Mouse (Mus musculus): ENCODE data around the gene Spryd7. TPM values are rescaled to one million over a fixed set of nuclear protein-coding genes. Genes with fewer than 3 reads are reported as not detected.
"Not testable (repeated sequence)": the region's sequence is repeated elsewhere in the genome, so short reads cannot be mapped to it uniquely, and the experiment has no call there.

Gene Spryd7
- polyA plus RNA-seq, 1 experiment from 2014 or later = 15.5 TPM

- H3K9me3 ChIP-seq = no peaks in the 10 kb centered on the region
- no peaks in the 10 kb centered on the region for H3K36me3 ChIP-seq
- 89% methylated on average over 10 of the region's 10 CpGs for WGBS
- no peak overlapping the region for H3K9ac ChIP-seq (replicated peaks)
- no peak overlapping the region for H3K4me3 ChIP-seq (replicated peaks)
- no peak for ATAC-seq (ENCODE audit: insufficient number of reproducible peaks, insufficient read depth, low FRiP score, low TSS enrichment, low read depth)
- no peak overlapping the region for H3K27ac ChIP-seq
- no peaks in the 10 kb centered on the region for H3K27me3 ChIP-seq
- no peaks in the 10 kb centered on the region for H3K4me1 ChIP-seq (replicated peaks)
- no peak overlapping the region for H3K4me2 ChIP-seq
Measured at GRCm38 (mm10) chr14:61575066-61575465, 18.4 kb upstream of the Spryd7 start.

- ATAC-seq (ENCODE audit: insufficient number of reproducible peaks, insufficient read depth, low FRiP score, low TSS enrichment, low read depth) = no peak
- no peak overlapping the region for H3K9ac ChIP-seq (replicated peaks)
- 78% methylated on average over 2 of the region's 2 CpGs for WGBS
Measured at GRCm38 (mm10) chr14:61572131-61572530, 15.4 kb upstream of the Spryd7 start.

DNA sequence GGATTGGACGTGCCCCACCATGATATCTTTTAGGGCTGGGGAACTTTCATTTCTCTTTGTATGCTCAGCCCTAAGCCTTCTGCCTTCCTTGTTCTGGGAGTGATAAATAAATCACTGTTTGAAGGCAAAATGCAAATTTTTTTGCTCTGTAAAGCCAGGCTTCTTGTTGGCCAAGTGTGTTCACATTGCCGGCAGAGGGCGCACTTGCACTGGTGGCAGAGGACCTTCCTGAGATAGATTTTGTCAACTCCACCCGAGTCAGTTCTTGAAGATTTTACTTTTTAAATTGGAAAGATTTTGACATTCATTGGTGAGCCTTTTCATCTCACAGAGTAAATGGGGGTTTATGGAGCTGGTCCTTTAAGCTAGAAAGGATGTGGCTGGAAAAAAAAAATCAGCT, 14.7 kb upstream of the Spryd7 start:
- H3K9me3 ChIP-seq = no peaks in the 10 kb centered on the region
- H3K4me2 ChIP-seq = no peak overlapping the region
- H3K4me1 ChIP-seq (replicated peaks) = no peaks in the 10 kb centered on the region
- H3K9ac ChIP-seq (replicated peaks) = no peak overlapping the region
- H3K27me3 ChIP-seq = no peaks in the 10 kb centered on the region
- no peaks in the 10 kb centered on the region for H3K36me3 ChIP-seq
- WGBS = 14% methylated on average over 4 of the region's 4 CpGs
- no peak for ATAC-seq (ENCODE audit: insufficient number of reproducible peaks, insufficient read depth, low FRiP score, low TSS enrichment, low read depth)
- no peak overlapping the region for H3K4me3 ChIP-seq (replicated peaks)
- H3K27ac ChIP-seq = no peak overlapping the region

More at GRCm38 (mm10) chr14:61572131-61572530, 15.4 kb upstream of the Spryd7 start:
- Histone ChIP-seq H3K27me3 (no peaks in the 10 kb centered on the region), H3K4me2 (no peak overlapping the region), H3K36me3 (no peaks in the 10 kb centered on the region), H3K4me3 (replicated peaks) (no peak overlapping the region), H3K4me1 (replicated peaks) (no peaks in the 10 kb centered on the region), H3K27ac (no peak overlapping the region), H3K9me3 (no peaks in the 10 kb centered on the region)

- WGBS = 60% methylated on average over 2 of the region's 2 CpGs
- no peak overlapping the region for H3K9ac ChIP-seq (replicated peaks)
- H3K36me3 ChIP-seq = no peaks in the 10 kb centered on the region
- no peak for ATAC-seq (ENCODE audit: insufficient number of reproducible peaks, insufficient read depth, low FRiP score, low TSS enrichment, low read depth)
- no peak overlapping the region for H3K27ac ChIP-seq
- H3K4me2 ChIP-seq = no peak overlapping the region
- H3K4me3 ChIP-seq (replicated peaks) = no peak overlapping the region
- H3K27me3 ChIP-seq = no peaks in the 10 kb centered on the region
- H3K4me1 ChIP-seq (replicated peaks) = no peaks in the 10 kb centered on the region
- H3K9me3 ChIP-seq = no peaks in the 10 kb centered on the region
Measured at GRCm38 (mm10) chr14:61569344-61569743, 12.7 kb upstream of the Spryd7 start.

- not testable (repeated sequence) for H3K9ac ChIP-seq (replicated peaks); H3K4me2 ChIP-seq; H3K36me3 ChIP-seq; H3K27ac ChIP-seq; H3K4me3 ChIP-seq (replicated peaks); H3K27me3 ChIP-seq; ATAC-seq (ENCODE audit: insufficient number of reproducible peaks, insufficient read depth, low FRiP score, low TSS enrichment, low read depth); H3K4me1 ChIP-seq (replicated peaks); H3K9me3 ChIP-seq
- WGBS = 92% methylated on average over 4 of the region's 4 CpGs
Measured at GRCm38 (mm10) chr14:61566211-61566610, 9.5 kb upstream of the Spryd7 start.

GRCm38 (mm10) chr14:61559856-61560255, 3.2 kb upstream of the Spryd7 start:
- H3K4me3 ChIP-seq (replicated peaks) = no peak overlapping the region
- no peaks in the 10 kb centered on the region for H3K36me3 ChIP-seq
- peaks cover 5% of the 10 kb centered on the region; the same call in 1 of the 2 replicates for H3K27me3 ChIP-seq
- H3K27ac ChIP-seq = no peak overlapping the region
- H3K4me2 ChIP-seq = no peak overlapping the region
- H3K9me3 ChIP-seq = no peaks in the 10 kb centered on the region
- H3K9ac ChIP-seq (replicated peaks) = no peak overlapping the region
- 66% methylated on average over 3 of the region's 3 CpGs for WGBS
- 0 out of 2 replicates have a peak, but pooled peaks cover 3% of the 10 kb centered on the region for H3K4me1 ChIP-seq (replicated peaks)
- no peak for ATAC-seq (ENCODE audit: insufficient number of reproducible peaks, insufficient read depth, low FRiP score, low TSS enrichment, low read depth)

DNA sequence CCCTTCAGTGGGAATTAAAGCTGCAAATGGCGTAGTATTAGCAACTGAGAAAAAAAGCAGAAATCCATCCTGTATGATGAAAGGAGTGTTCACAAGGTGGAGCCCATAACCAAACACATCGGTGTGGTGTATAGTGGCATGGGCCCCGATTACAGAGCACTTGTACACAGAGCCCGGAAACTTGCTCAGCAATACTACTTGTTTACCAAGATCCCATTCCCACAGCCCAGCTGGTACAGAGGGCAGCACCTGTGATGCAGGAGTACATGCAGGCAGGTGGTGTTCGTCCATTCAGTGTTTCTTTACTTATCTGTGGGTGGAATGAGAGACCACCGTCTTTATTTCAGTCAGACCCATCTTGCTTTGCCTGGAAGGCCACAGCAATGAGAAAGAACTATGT, 2.2 kb upstream of the Spryd7 start:
- ATAC-seq (ENCODE audit: insufficient number of reproducible peaks, insufficient read depth, low FRiP score, low TSS enrichment, low read depth) = no peak
- no peak overlapping the region for H3K27ac ChIP-seq
- no peak overlapping the region for H3K9ac ChIP-seq (replicated peaks)
- no peaks in the 10 kb centered on the region for H3K9me3 ChIP-seq
- H3K36me3 ChIP-seq = no peaks in the 10 kb centered on the region
- H3K4me1 ChIP-seq (replicated peaks) = 0 out of 2 replicates have a peak, but pooled peaks cover 3% of the 10 kb centered on the region
- H3K27me3 ChIP-seq = peaks cover 5% of the 10 kb centered on the region; the same call in 1 of the 2 replicates
- H3K4me2 ChIP-seq = no peak overlapping the region
- H3K4me3 ChIP-seq (replicated peaks) = no peak overlapping the region
- WGBS = 83% methylated on average over 6 of the region's 6 CpGs

GRCm38 (mm10) chr14:61555931-61556288, 776 bp downstream of the Spryd7 start:
- ATAC-seq (ENCODE audit: insufficient number of reproducible peaks, insufficient read depth, low FRiP score, low TSS enrichment, low read depth) = no peak
- H3K4me3 ChIP-seq (replicated peaks) = peak overlapping the region; percentile 69
- peak overlapping the region; percentile 78 for H3K9ac ChIP-seq (replicated peaks)
- peak overlapping the region; percentile 85 for H3K27ac ChIP-seq
- H3K27me3 ChIP-seq = peaks cover 5% of the 10 kb centered on the region; the same call in 1 of the 2 replicates
- no peaks in the 10 kb centered on the region for H3K9me3 ChIP-seq
- H3K4me2 ChIP-seq = peak overlapping the region; percentile 88
- 0 out of 2 replicates have a peak, but pooled peaks cover 3% of the 10 kb centered on the region for H3K4me1 ChIP-seq (replicated peaks)
- 9% methylated on average over 6 of the region's 6 CpGs for WGBS
- no peaks in the 10 kb centered on the region for H3K36me3 ChIP-seq

DNA sequence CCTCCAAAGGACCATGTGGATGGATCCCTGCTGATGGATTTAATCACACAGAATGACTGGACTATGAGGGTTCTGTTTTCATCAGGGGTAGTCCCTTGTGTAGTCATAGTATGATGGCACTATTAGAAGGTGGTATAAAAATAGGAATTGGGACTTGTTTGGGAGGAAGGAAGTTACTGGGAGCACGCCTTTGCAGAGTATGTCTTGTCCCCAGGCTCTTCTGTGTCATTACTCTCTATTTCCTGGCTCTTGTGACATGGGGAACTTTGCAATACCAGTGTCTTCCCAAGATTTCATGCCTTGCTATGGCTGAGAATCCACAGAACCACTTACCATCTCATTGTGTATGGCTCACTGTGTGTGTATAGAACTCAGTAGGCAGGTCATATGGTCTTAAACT, 8.1 kb downstream of the Spryd7 start:
- ATAC-seq (ENCODE audit: insufficient number of reproducible peaks, insufficient read depth, low FRiP score, low TSS enrichment, low read depth) = no peak
- 96% methylated on average over 1 of the region's 1 CpGs for WGBS
- peaks cover 24% of the 10 kb centered on the region for H3K36me3 ChIP-seq

GRCm38 (mm10) chr14:61537772-61538171, 18.9 kb downstream of the Spryd7 start:
- not testable (repeated sequence) for H3K4me3 ChIP-seq (replicated peaks); H3K4me1 ChIP-seq (replicated peaks); H3K27me3 ChIP-seq; ATAC-seq (ENCODE audit: insufficient number of reproducible peaks, insufficient read depth, low FRiP score, low TSS enrichment, low read depth); H3K4me2 ChIP-seq; H3K9me3 ChIP-seq; H3K9ac ChIP-seq (replicated peaks); H3K27ac ChIP-seq
- H3K36me3 ChIP-seq = peaks cover 15% of the 10 kb centered on the region; the same call in 1 of the 2 replicates
- 87% methylated on average over 11 of the region's 11 CpGs for WGBS

More for the DNA sequence above, 8.1 kb downstream of the Spryd7 start:
- Histone ChIP-seq H3K9ac (replicated peaks) (no peak overlapping the region), H3K4me2 (no peak overlapping the region), H3K9me3 (no peaks in the 10 kb centered on the region), H3K4me3 (replicated peaks) (no peak overlapping the region), H3K27ac (no peak overlapping the region), H3K4me1 (replicated peaks) (no peaks in the 10 kb centered on the region), H3K27me3 (no peaks in the 10 kb centered on the region)

- no peaks in the 10 kb centered on the region for H3K27me3 ChIP-seq
- H3K4me1 ChIP-seq (replicated peaks) = no peaks in the 10 kb centered on the region
- no peak overlapping the region for H3K4me2 ChIP-seq
- no peak overlapping the region for H3K9ac ChIP-seq (replicated peaks)
- H3K36me3 ChIP-seq = peaks cover 11% of the 10 kb centered on the region; the same call in 1 of the 2 replicates
- no peaks in the 10 kb centered on the region for H3K9me3 ChIP-seq
- 69% methylated on average over 5 of the region's 5 CpGs for WGBS
- no peak for ATAC-seq (ENCODE audit: insufficient number of reproducible peaks, insufficient read depth, low FRiP score, low TSS enrichment, low read depth)
- H3K4me3 ChIP-seq (replicated peaks) = no peak overlapping the region
- no peak overlapping the region for H3K27ac ChIP-seq
Measured at GRCm38 (mm10) chr14:61536631-61537264, 19.9 kb downstream of the Spryd7 start.

DNA sequence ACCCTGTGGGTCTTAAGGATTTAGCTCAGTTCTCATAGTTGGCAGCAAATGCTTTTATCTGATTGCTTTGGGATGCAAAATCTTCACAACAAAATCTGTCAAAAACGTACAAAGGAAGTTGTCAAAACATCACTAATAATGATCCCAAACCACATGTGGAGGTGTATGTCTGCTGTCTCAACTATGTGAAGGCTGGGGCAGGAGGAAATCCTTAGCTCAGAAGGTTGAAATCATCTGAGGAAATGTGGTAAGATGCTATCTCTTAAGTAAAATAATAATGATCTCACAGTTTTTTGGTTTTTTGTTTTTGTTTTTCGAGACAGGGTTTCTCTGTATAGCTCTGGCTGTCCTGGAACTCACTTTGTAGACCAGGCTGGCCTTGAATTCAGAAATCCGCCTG, 20.9 kb downstream of the Spryd7 start:
- Histone ChIP-seq H3K27ac (no peak overlapping the region), H3K4me2 (no peak overlapping the region), H3K27me3 (no peaks in the 10 kb centered on the region), H3K4me1 (replicated peaks) (no peaks in the 10 kb centered on the region), H3K9me3 (no peaks in the 10 kb centered on the region), H3K36me3 (peaks cover 11% of the 10 kb centered on the region; the same call in 1 of the 2 replicates), H3K9ac (replicated peaks) (no peak overlapping the region), H3K4me3 (replicated peaks) (no peak overlapping the region)
- WGBS = 81% methylated on average over 3 of the region's 3 CpGs
- ATAC-seq (ENCODE audit: insufficient number of reproducible peaks, insufficient read depth, low FRiP score, low TSS enrichment, low read depth) = no peak

Data from limb, embryonic 12.5 days (tissue).